ENCODE assay signal across 8 mouse cellular contexts in genomic region chr10:41830851-41831522, GRCm38 (mm10). TPM values are rescaled to one million over a fixed set of nuclear protein-coding genes. Genes with fewer than 3 reads are reported as not detected.
DNase-seq lines count a peak whose midpoint lies in the region; ATAC-seq and TF ChIP-seq lines count a peak whose summit lies in the region.

No protein-coding gene starts in this region.

- 52% methylated on average over 9 of the region's 9 CpGs for WGBS in intestine, postnatal 0 days
- WGBS in intestine, embryonic 15.5 days = 55% methylated on average over 9 of the region's 9 CpGs
- WGBS in midbrain, embryonic 10.5 days = 55% methylated on average over 9 of the region's 9 CpGs

- peak; percentile 93 for TF ChIP-seq CTCF in intestine, postnatal 0 days (IDR thresholded peaks at IDR 0.05; ENCODE audit: low read depth)

- no peak overlapping the region for H3K27ac ChIP-seq in intestine, postnatal 0 days (ENCODE audit: low read depth, low read length)
- no peak overlapping the region for H3K27ac ChIP-seq in intestine, embryonic 15.5 days
- H3K27ac ChIP-seq in midbrain, embryonic 10.5 days (replicated peaks) = no peak overlapping the region

- no peaks in the 10 kb centered on the region for H3K27me3 ChIP-seq in intestine, postnatal 0 days (replicated peaks; ENCODE audit: control insufficient read depth, insufficient read depth, low read length)
- H3K27me3 ChIP-seq in intestine, embryonic 15.5 days (replicated peaks) = no peaks in the 10 kb centered on the region
- H3K27me3 ChIP-seq in midbrain, embryonic 10.5 days (ENCODE audit: low read depth, poor library complexity, severe bottlenecking) = no peaks in the 10 kb centered on the region

- H3K9ac ChIP-seq in intestine, postnatal 0 days (ENCODE audit: low read depth, low read length) = no peak overlapping the region
- no peak overlapping the region for H3K9ac ChIP-seq in intestine, embryonic 15.5 days

- no peaks in the 10 kb centered on the region for H3K36me3 ChIP-seq in intestine, postnatal 0 days (ENCODE audit: control insufficient read depth, insufficient read depth)
- no peaks in the 10 kb centered on the region for H3K36me3 ChIP-seq in intestine, embryonic 15.5 days
- H3K36me3 ChIP-seq in midbrain, embryonic 10.5 days = no peaks in the 10 kb centered on the region

- no peak overlapping the region for H3K4me2 ChIP-seq in intestine, postnatal 0 days (replicated peaks; ENCODE audit: low read depth)
- H3K4me2 ChIP-seq in intestine, embryonic 15.5 days (replicated peaks) = no peak overlapping the region

- no peaks in the 10 kb centered on the region for H3K9me3 ChIP-seq in intestine, postnatal 0 days (ENCODE audit: control insufficient read depth)
- H3K9me3 ChIP-seq in intestine, embryonic 15.5 days = no peaks in the 10 kb centered on the region
- no peaks in the 10 kb centered on the region for H3K9me3 ChIP-seq in midbrain, embryonic 10.5 days (replicated peaks)

- no peaks in the 10 kb centered on the region for H3K4me1 ChIP-seq in intestine, postnatal 0 days (replicated peaks; ENCODE audit: control insufficient read depth, insufficient read depth, low read length)
- H3K4me1 ChIP-seq in intestine, embryonic 15.5 days (replicated peaks) = no peaks in the 10 kb centered on the region
- no peaks in the 10 kb centered on the region for H3K4me1 ChIP-seq in midbrain, embryonic 10.5 days

- ATAC-seq in intestine, postnatal 0 days = no peak
- ATAC-seq in intestine, embryonic 15.5 days = no peak
- ATAC-seq in erythroid progenitor cell, adult 5-6 weeks (replicated peaks; ENCODE audit: low FRiP score, poor library complexity, severe bottlenecking) = peak; percentile 77

- peak; percentile 49 for DNase-seq in brain, embryonic 18.5 days (ENCODE audit: low read depth, low spot score)
- DNase-seq in heart, postnatal 4 days = peak; percentile 80
- peak; percentile 69 to 84 for DNase-seq in layer of hippocampus, postnatal 14 days (ENCODE audit: low spot score in 2 of 2)
- peak; percentile 22 for DNase-seq in midbrain, embryonic 10.5 days (ENCODE audit: low spot score)
- DNase-seq in skeletal muscle tissue, adult 2 months (ENCODE audit: low read depth, low spot score) = peak; percentile 70

- H3K4me3 ChIP-seq in intestine, postnatal 0 days (ENCODE audit: low read depth, low read length) = no peak overlapping the region
- no peak overlapping the region for H3K4me3 ChIP-seq in intestine, embryonic 15.5 days (replicated peaks)
- no peak overlapping the region for H3K4me3 ChIP-seq in midbrain, embryonic 10.5 days

RNA-seq across cellular contexts. Expression of gene Sesn1, which starts 21.3 kb away (rescaled TPM):
- 26.2 and 27.3 TPM in 2 replicates for polyA plus RNA-seq in intestine, postnatal 0 days (2015; fragmentation: Nextera tagmentation; extraction: Ambion mirVana)
- polyA plus RNA-seq in intestine, embryonic 15.5 days (2015; fragmentation: Nextera tagmentation; extraction: Ambion mirVana) = 29.3 and 31.7 TPM in 2 replicates
- total RNA-seq in erythroid progenitor cell, adult 5-6 weeks (2015; ENCODE audit: low replicate concordance) = 64.5 and 88.9 TPM in 2 replicates
- 56.7 and 62.6 TPM in 2 replicates for total RNA-seq in erythroid progenitor cell, adult 5-6 weeks (2017; ENCODE audit: low replicate concordance)
- total RNA-seq in heart, postnatal 4 days (2021) = 10 to 100 TPM; 29.3 to 31.2 TPM
- 10 to 100 TPM; 37.1 to 38.6 TPM for total RNA-seq in layer of hippocampus, postnatal 14 days (2021)
- 15.0 and 20.8 TPM in 2 replicates for polyA plus RNA-seq in midbrain, embryonic 10.5 days (2016; fragmentation: Nextera tagmentation; extraction: Ambion mirVana)

RNA-seq across cellular contexts. Expression of gene Cep57l1, which starts 21.3 kb away (rescaled TPM):
- 5.0 and 5.3 TPM in 2 replicates for polyA plus RNA-seq in intestine, postnatal 0 days (2015; fragmentation: Nextera tagmentation; extraction: Ambion mirVana)
- polyA plus RNA-seq in intestine, embryonic 15.5 days (2015; fragmentation: Nextera tagmentation; extraction: Ambion mirVana) = 17.4 and 19.4 TPM in 2 replicates
- 46.9 and 72.1 TPM in 2 replicates for total RNA-seq in erythroid progenitor cell, adult 5-6 weeks (2015; ENCODE audit: low replicate concordance)
- total RNA-seq in erythroid progenitor cell, adult 5-6 weeks (2017; ENCODE audit: low replicate concordance) = 29.8 and 46.5 TPM in 2 replicates
- 10 to 100 TPM in 1 of 2 experiments, 1 to 10 TPM in 1; 8.7 to 10.1 TPM for total RNA-seq in heart, postnatal 4 days (2021)
- 1 to 10 TPM; 6.1 to 6.6 TPM for total RNA-seq in layer of hippocampus, postnatal 14 days (2021)
- polyA plus RNA-seq in midbrain, embryonic 10.5 days (2016; fragmentation: Nextera tagmentation; extraction: Ambion mirVana) = 24.9 and 27.3 TPM in 2 replicates

Comparison
In these comparisons a context has a peak if more than half of its experiments do, and no peak if none do; other contexts are left out.
1. DNase-seq: peak in every context shown above with its lines; median percentile 80 in heart, postnatal 4 days; 76 in layer of hippocampus, postnatal 14 days; 70 in skeletal muscle tissue, adult 2 months; 49 in brain, embryonic 18.5 days; 22 in midbrain, embryonic 10.5 days.